Comparison of ENCODE assay signal across 10 mouse cellular contexts in the genomic region with DNA sequence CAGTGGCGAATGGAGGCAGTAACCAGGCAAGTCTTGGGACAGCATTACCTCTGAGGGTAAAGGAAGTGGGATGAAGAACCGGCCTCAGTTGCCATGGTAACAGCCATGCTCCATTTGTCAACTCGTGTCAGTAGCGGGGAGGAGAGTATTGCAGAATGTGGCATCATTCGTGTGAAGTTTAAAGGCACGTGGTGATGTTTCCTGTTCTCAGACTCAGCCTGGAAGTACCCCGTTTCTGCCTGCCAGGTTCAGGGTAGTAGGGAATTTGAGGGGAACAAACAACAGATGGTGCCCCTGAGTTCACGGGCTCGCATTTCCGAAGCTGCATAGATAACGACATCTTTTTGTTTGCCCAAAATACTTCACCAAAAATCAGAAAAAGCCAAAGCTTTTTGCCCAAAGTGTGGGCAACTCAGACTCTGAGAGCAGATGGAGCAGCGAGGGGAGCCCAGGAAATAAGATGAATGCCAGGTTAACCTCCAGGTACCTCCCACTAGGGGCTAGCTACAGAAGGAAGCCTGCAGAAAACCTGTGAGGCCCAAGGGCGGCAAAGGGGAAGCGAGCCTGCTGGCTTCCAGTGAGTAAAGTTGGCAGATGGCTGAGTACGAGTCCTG. TPM values are rescaled to one million over a fixed set of nuclear protein-coding genes. Genes with fewer than 3 reads are reported as not detected.
DNase-seq lines count a peak whose midpoint lies in the region; ATAC-seq lines count a peak whose summit lies in the region.
"Had no signal": no experiment of that assay in that cellular context is flagged by ENCODE, and none has a peak within 500 bp of the region (broad histone marks: within the 10 kb centered on the region; RNA-seq: fewer than 3 reads in every experiment).

No protein-coding gene starts in this region.

- WGBS in heart, embryonic 14.5 days: 36% methylated on average over 15 of the region's 15 CpGs
- 31% methylated on average over 15 of the region's 15 CpGs for WGBS in forebrain, embryonic 10.5 days
- 13% methylated on average over 15 of the region's 15 CpGs for WGBS in kidney, embryonic 14.5 days

- no peaks in the 10 kb centered on the region for H3K27me3 ChIP-seq in heart, embryonic 14.5 days (ENCODE audit: control insufficient read depth, insufficient read depth, low read length)
- peaks cover 10% of the 10 kb centered on the region; the same call in 1 of the 2 replicates for H3K27me3 ChIP-seq in forebrain, embryonic 10.5 days (ENCODE audit: poor library complexity, severe bottlenecking)
- H3K27me3 ChIP-seq in kidney, embryonic 14.5 days (ENCODE audit: control insufficient read depth, insufficient read depth, low read length): no peaks in the 10 kb centered on the region

- H3K9ac ChIP-seq in heart, embryonic 14.5 days (ENCODE audit: low read length): peak overlapping the region; percentile 31; the same call in 1 of the 2 replicates
- no peak overlapping the region for H3K9ac ChIP-seq in kidney, embryonic 14.5 days (ENCODE audit: low read depth, low read length)

- H3K4me3 ChIP-seq in heart, embryonic 14.5 days (ENCODE audit: control insufficient read depth in 1 of 2, insufficient read depth in 1 of 2, low read depth in 1 of 2, low read length in 2 of 2): no peak overlapping the region
- H3K4me3 ChIP-seq in forebrain, embryonic 10.5 days: peak overlapping the region; percentile 2; the same call in 1 of the 2 replicates
- H3K4me3 ChIP-seq in kidney, embryonic 14.5 days (ENCODE audit: low read length): no peak overlapping the region

- no peaks in the 10 kb centered on the region for H3K36me3 ChIP-seq in heart, embryonic 14.5 days (ENCODE audit: control insufficient read depth, insufficient read depth, low read length)
- H3K36me3 ChIP-seq in forebrain, embryonic 10.5 days (replicated peaks): no peaks in the 10 kb centered on the region
- H3K36me3 ChIP-seq in kidney, embryonic 14.5 days (ENCODE audit: control insufficient read depth, insufficient read depth, low read length): no peaks in the 10 kb centered on the region
- H3K36me3 ChIP-seq: G1E had no signal

- ATAC-seq in heart, embryonic 14.5 days (ENCODE audit: insufficient number of reproducible peaks, insufficient read depth, low FRiP score, low read depth): no peak
- peak; percentile 75 for ATAC-seq in kidney, embryonic 14.5 days (ENCODE audit: low FRiP score, low TSS enrichment)

- no peaks in the 10 kb centered on the region for H3K9me3 ChIP-seq in heart, embryonic 14.5 days (ENCODE audit: control insufficient read depth, low read length)
- H3K9me3 ChIP-seq in forebrain, embryonic 10.5 days: no peaks in the 10 kb centered on the region
- H3K9me3 ChIP-seq in kidney, embryonic 14.5 days (ENCODE audit: control insufficient read depth, low read length): no peaks in the 10 kb centered on the region

- peak overlapping the region in 1 of 2 experiments; percentile 25; a peak in 2 of 4 replicates for H3K27ac ChIP-seq in heart, embryonic 14.5 days (replicated peaks in 1 of 2; ENCODE audit: control insufficient read depth in 1 of 2, insufficient read depth in 1 of 2, low read depth in 2 of 2, low read length in 2 of 2)
- no peak overlapping the region; the same call in 1 of the 2 replicates for H3K27ac ChIP-seq in forebrain, embryonic 10.5 days
- peak overlapping the region; percentile 76 for H3K27ac ChIP-seq in kidney, embryonic 14.5 days (ENCODE audit: low read depth, low read length)

- H3K4me1 ChIP-seq in heart, embryonic 14.5 days (ENCODE audit: control insufficient read depth in 2 of 2, insufficient read depth in 2 of 2, low read length in 2 of 2): peaks cover 23 to 34% of the 10 kb centered on the region in 2 experiments
- H3K4me1 ChIP-seq in forebrain, embryonic 10.5 days: peaks cover 58% of the 10 kb centered on the region
- peaks cover 20% of the 10 kb centered on the region for H3K4me1 ChIP-seq in kidney, embryonic 14.5 days (ENCODE audit: control insufficient read depth, insufficient read depth, low read length)

- DNase-seq in heart, adult 11 months: no peak
- peak; percentile 91 for DNase-seq in brain, adult 2 months (ENCODE audit: low read depth, low spot score)
- peak; percentile 57 for DNase-seq in forebrain, embryonic 10.5 days (ENCODE audit: extremely low spot score, low spot score)
- peak; percentile 32 for DNase-seq in lung, postnatal 14 days
- DNase-seq in right cerebral cortex, postnatal 10 days (ENCODE audit: low spot score in 2 of 2): peak; percentile 71 to 81
- DNase-seq in gastrocnemius, adult 8-10 months (ENCODE audit: low spot score in 2 of 2): no peak

- no peak overlapping the region for H3K4me2 ChIP-seq in heart, embryonic 14.5 days (ENCODE audit: low read length)
- peak overlapping the region; percentile 24 for H3K4me2 ChIP-seq in kidney, embryonic 14.5 days (replicated peaks; ENCODE audit: low read depth, low read length)

RNA-seq across cellular contexts. Expression of a gene that starts 50.3 kb away (rescaled TPM):
- not detected in 2 replicates for polyA plus RNA-seq in heart, embryonic 14.5 days (2014; fragmentation: Nextera tagmentation; extraction: Ambion mirVana)
- not detected in 2 replicates for polyA plus RNA-seq in forebrain, embryonic 10.5 days (2016; fragmentation: Nextera tagmentation; extraction: Ambion mirVana)
- polyA plus RNA-seq in kidney, embryonic 14.5 days (2014; fragmentation: Nextera tagmentation; extraction: Ambion mirVana): not detected in 2 replicates
- not detected for total RNA-seq in gastrocnemius, adult 8-10 months (2022)
- total RNA-seq: G1E; layer of hippocampus, postnatal 25 days had no signal
- polyA plus RNA-seq: G1E had no signal

RNA-seq across cellular contexts. Expression of a gene that starts 56.3 kb away (rescaled TPM):
- polyA plus RNA-seq in heart, embryonic 14.5 days (2014; fragmentation: Nextera tagmentation; extraction: Ambion mirVana): 11.3 and 11.6 TPM in 2 replicates
- 9.6 and 11.5 TPM in 2 replicates for polyA plus RNA-seq in forebrain, embryonic 10.5 days (2016; fragmentation: Nextera tagmentation; extraction: Ambion mirVana)
- 18.0 and 22.4 TPM in 2 replicates for polyA plus RNA-seq in kidney, embryonic 14.5 days (2014; fragmentation: Nextera tagmentation; extraction: Ambion mirVana)
- total RNA-seq in gastrocnemius, adult 8-10 months (2022): 10 to 100 TPM; 32.0 to 35.5 (median 33.0) TPM

Comparison
In these comparisons a context has a peak if more than half of its experiments do, and no peak if none do; other contexts are left out.
1. DNase-seq: peak in brain, adult 2 months (single experiment), forebrain, embryonic 10.5 days (single experiment), lung, postnatal 14 days (single experiment) and right cerebral cortex, postnatal 10 days (2 of 2); none in heart, adult 11 months (single experiment) and gastrocnemius, adult 8-10 months (0 of 2).